Mouse (Mus musculus) limb, embryonic 13.5 days (tissue): ENCODE measurements at regions not wholly inside any gene's neighbourhood (a gene's known extent, or its start where the extent isn't known, plus 50 kb on each side); places are given as distances from the start of the nearest gene placed in this dataset.
"Not testable (repeated sequence)": the region's sequence is repeated elsewhere in the genome, so short reads cannot be mapped to it uniquely, and the experiment has no call there.

ENCODE experiments used
- ATAC-seq: fragments of 200-750 bp; cut with Nextera tagmentation; 2 replicates; pipeline ENCODE4 v1.8.0; 2017; ENCODE audit warnings: low read depth, moderate number of reproducible peaks, moderate TSS enrichment; ENCODE audit not compliant: low FRiP score
- H3K27ac ChIP-seq: fragments of 300-500 bp; sonication (generic); 2 replicates; pipeline ENCODE4 v1.5.1; 2015; ENCODE audit warnings: inconsistent platforms, mild to moderate bottlenecking, moderate library complexity
- H3K27me3 ChIP-seq: fragments of 300-500 bp; sonication (generic); 2 replicates; pipeline ENCODE4 v1.6.1; 2015; ENCODE audit warnings: mild to moderate bottlenecking, inconsistent platforms
- H3K36me3 ChIP-seq: fragments of 300-500 bp; sonication (generic); 2 replicates; pipeline ENCODE4 v1.6.1; 2015; ENCODE audit warnings: inconsistent platforms, mild to moderate bottlenecking, moderate library complexity
- H3K4me1 ChIP-seq: fragments of 300-500 bp; sonication (generic); 2 replicates; pipeline ENCODE4 v1.6.1; 2015; ENCODE audit warnings: inconsistent platforms
- H3K4me2 ChIP-seq: fragments of 300-500 bp; sonication (generic); replicated peaks from 2 replicates; pipeline ENCODE4 v1.6.1; 2015; ENCODE audit warnings: inconsistent platforms, mild to moderate bottlenecking, moderate library complexity
- H3K4me3 ChIP-seq: fragments of 300-500 bp; sonication (generic); 2 replicates; pipeline ENCODE4 v1.5.1; 2015; ENCODE audit warnings: moderate library complexity, mild to moderate bottlenecking, inconsistent platforms
- H3K9ac ChIP-seq: fragments of 300-500 bp; sonication (generic); 2 replicates; pipeline ENCODE4 v1.6.1; 2015; ENCODE audit warnings: mild to moderate bottlenecking, inconsistent platforms
- H3K9me3 ChIP-seq: fragments of 300-500 bp; sonication (generic); 2 replicates; pipeline ENCODE4 v1.6.1; 2016; ENCODE audit warnings: inconsistent platforms
- WGBS: fragments of 180-500 bp; shearing (Covaris S2); methylation state at CpG from one replicate; pipeline ENCODE4 v1.1.7; 2015; 5-methylcytosine and 5-hydroxymethylcytosine counted together

DNA sequence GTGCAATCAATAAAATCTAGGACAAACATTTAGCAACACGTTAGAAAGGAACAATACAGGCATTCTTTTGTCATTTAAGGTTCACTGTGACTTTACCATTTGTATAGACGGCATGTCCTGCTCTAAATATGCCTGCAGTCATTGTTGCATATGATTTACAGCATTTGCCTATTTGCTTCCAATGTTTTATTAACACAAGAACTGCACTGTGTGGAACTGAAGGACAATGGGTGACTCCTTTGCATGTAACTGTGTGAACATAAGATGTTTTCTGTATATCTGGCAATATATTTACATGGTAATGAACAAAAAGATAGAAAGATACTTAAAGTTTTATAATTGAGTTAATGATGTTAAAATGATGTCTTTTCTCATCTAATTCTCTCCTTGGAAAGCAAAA lies 57.1 kb downstream of the Pou4f1 start:
- no peak for ATAC-seq
- no peak overlapping the region for H3K4me2 ChIP-seq
- no peaks in the 10 kb centered on the region for H3K36me3 ChIP-seq
- WGBS, result 19% methylated on average over 2 of the region's 2 CpGs
- no peak overlapping the region for H3K27ac ChIP-seq
- H3K9ac ChIP-seq, result no peak overlapping the region
- H3K4me1 ChIP-seq, result no peaks in the 10 kb centered on the region
- H3K27me3 ChIP-seq, result no peaks in the 10 kb centered on the region
- no peak overlapping the region for H3K4me3 ChIP-seq
- H3K9me3 ChIP-seq, result no peaks in the 10 kb centered on the region

DNA sequence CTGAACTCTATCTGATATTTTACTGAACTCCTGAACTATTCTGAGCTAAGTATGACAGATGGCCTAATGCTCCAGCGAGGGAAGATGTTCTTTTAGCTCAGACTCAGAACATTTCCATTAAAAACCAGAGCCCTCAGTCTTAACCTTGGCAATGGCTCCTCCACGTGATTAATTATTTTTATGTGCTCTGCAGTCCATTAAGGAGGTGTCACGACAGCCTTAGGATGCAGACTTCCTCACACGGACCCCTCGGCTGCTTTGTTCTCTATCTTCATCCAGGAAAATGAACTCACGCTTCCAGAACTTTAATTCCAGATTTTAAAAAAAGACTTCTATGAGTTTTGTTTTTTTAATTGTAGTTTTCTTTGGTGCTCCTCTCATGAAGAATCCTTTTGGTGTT lies 57.5 kb downstream of the Pou4f1 start:
- H3K27me3 ChIP-seq, result no peaks in the 10 kb centered on the region
- no peak overlapping the region for H3K27ac ChIP-seq
- 17% methylated on average over 6 of the region's 6 CpGs for WGBS
- no peak overlapping the region for H3K4me2 ChIP-seq
- no peaks in the 10 kb centered on the region for H3K36me3 ChIP-seq
- H3K9ac ChIP-seq, result no peak overlapping the region
- H3K9me3 ChIP-seq, result no peaks in the 10 kb centered on the region
- no peaks in the 10 kb centered on the region for H3K4me1 ChIP-seq
- H3K4me3 ChIP-seq, result no peak overlapping the region
- no peak for ATAC-seq

DNA sequence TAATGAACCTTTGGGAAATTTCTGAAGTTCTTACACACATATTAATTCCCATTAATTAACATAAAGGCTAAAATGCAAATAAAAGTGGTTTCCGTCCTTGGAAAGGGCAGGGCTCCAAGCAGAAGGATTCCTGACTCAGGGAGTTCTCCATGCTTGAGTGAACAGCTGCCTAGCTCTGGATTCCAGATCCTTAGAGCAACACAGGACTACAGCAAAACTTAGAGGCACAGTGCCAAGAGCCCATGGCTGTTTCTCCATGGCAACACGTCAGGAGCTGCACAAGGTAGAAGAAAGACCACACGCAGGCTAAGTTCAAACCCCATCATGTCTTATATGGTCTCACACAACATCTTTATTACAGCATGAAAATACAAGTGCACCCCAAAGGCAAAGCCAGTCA lies 61.7 kb downstream of the Pou4f1 start:
- no peaks in the 10 kb centered on the region for H3K9me3 ChIP-seq
- no peaks in the 10 kb centered on the region for H3K36me3 ChIP-seq
- peak; percentile 59; the same call in 1 of the 2 replicates for ATAC-seq
- H3K27ac ChIP-seq, result no peak overlapping the region
- no peak overlapping the region for H3K4me3 ChIP-seq
- H3K27me3 ChIP-seq, result no peaks in the 10 kb centered on the region
- H3K4me1 ChIP-seq, result no peaks in the 10 kb centered on the region
- 60% methylated on average over 3 of the region's 3 CpGs for WGBS
- H3K9ac ChIP-seq, result no peak overlapping the region
- H3K4me2 ChIP-seq, result no peak overlapping the region

DNA sequence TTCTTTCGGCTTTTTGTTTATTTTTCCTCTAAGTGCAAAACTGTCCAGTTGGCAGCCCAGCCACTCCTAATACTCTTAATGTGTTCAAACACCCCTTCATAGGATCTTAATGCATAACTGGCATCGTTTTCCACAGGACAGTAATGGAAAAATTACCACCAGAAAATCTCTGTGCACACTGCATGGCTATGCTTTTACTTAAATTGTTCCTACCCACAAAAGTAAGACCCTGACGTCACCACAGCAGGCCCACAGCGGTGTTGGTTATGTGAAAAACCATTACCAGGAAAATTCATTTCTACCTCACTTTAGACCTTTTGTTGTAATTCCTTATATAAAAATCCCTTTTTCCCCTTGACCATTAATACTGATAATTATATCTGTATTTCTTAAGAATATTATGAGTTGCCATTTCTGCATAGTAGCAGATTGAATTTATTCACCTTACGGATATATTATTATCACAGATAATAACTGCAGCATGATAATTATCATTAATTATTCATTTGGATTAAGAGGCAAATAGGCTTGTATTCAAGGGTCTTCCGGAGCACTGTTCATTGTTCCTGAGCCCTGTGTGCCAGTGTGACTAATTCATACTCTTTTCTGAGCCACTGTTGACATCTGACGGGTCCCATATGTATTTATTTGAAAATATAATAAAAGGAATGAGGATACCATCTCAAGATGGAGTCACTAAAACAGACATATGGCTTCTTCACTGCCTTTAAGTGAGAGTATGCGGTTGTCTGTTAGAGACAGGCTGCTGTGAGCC lies 78.3 kb downstream of the Pou4f1 start:
- H3K36me3 ChIP-seq, result no peaks in the 10 kb centered on the region
- 82% methylated on average over 8 of the region's 8 CpGs for WGBS
- no peak overlapping the region for H3K27ac ChIP-seq
- no peaks in the 10 kb centered on the region for H3K4me1 ChIP-seq
- H3K4me2 ChIP-seq, result no peak overlapping the region
- H3K9me3 ChIP-seq, result no peaks in the 10 kb centered on the region
- no peak overlapping the region for H3K4me3 ChIP-seq
- ATAC-seq, result no peak
- no peak overlapping the region for H3K9ac ChIP-seq
- H3K27me3 ChIP-seq, result no peaks in the 10 kb centered on the region

DNA sequence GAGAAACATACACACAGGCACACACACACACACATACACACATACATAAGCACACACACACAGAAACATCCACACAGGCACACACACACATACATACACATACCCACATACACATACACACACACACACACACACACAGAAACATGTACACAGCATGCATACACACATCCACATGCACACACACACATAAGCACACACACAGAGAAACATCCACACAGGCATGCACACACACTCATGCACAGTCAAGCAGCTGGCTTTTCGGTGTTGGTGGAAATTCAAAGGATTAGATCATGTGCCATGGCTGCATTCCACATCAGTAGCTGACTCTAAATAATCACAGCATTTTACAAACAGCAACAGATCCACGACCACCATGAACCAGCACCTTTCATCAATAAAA lies 78.9 kb downstream of the Pou4f1 start:
- Histone ChIP-seq H3K36me3 (no peaks in the 10 kb centered on the region), H3K4me3 (no peak overlapping the region), H3K9me3 (no peaks in the 10 kb centered on the region), H3K27ac (no peak overlapping the region), H3K27me3 (no peaks in the 10 kb centered on the region), H3K9ac (no peak overlapping the region), H3K4me2 (no peak overlapping the region), H3K4me1 (no peaks in the 10 kb centered on the region)
- 55% methylated on average over 2 of the region's 2 CpGs for WGBS
- peak; percentile 40; the same call in 1 of the 2 replicates for ATAC-seq

DNA sequence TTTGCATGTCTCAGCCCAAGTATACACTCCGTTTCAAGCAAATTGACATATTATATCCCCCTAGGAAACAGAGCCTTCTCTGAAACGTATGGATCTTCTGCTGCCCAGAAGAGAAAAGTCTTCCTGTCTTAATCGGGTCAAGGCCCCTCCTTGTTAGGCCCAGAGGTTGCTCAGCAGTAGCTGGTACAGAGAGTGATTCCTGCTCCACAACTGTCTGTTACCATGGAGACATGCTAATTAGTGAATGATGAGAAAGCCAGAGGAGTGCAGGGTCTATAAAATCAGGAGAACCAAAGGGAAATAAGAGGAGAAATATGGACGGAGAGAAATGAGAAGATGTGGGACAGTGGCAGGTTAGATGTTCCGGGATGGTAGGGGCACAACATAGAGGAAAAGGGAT lies 86.8 kb downstream of the Pou4f1 start:
- Histone ChIP-seq H3K4me1 (no peaks in the 10 kb centered on the region), H3K9me3 (no peaks in the 10 kb centered on the region), H3K4me2 (no peak overlapping the region), H3K9ac (no peak overlapping the region), H3K27me3 (no peaks in the 10 kb centered on the region), H3K36me3 (no peaks in the 10 kb centered on the region), H3K27ac (no peak overlapping the region), H3K4me3 (no peak overlapping the region)
- 57% methylated on average over 5 of the region's 5 CpGs for WGBS
- ATAC-seq, result no peak

DNA sequence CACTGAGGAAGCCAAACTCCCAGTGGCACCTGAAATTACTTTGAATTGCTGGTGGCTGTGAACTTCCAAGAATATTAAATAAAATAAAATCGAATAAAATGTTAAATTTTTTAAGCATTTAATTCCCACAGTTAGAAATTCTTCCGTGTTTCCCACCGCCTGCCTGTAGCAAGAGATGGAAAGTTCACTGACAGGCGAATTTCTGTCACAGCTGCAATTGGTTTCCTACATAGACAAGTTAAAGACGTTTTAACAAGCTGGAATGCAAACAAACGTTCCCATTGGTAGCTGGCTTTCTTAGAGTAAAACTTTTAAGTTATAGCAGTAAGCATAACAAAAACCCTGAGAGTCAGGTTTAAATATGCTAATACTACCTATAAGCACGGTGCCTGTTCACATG lies 95.0 kb downstream of the Pou4f1 start:
- Histone ChIP-seq H3K27ac (no peak overlapping the region), H3K4me2 (no peak overlapping the region), H3K9me3 (no peaks in the 10 kb centered on the region), H3K4me3 (no peak overlapping the region), H3K36me3 (no peaks in the 10 kb centered on the region), H3K4me1 (no peaks in the 10 kb centered on the region), H3K9ac (no peak overlapping the region), H3K27me3 (no peaks in the 10 kb centered on the region)
- ATAC-seq, result no peak
- WGBS, result 50% methylated on average over 7 of the region's 7 CpGs

DNA sequence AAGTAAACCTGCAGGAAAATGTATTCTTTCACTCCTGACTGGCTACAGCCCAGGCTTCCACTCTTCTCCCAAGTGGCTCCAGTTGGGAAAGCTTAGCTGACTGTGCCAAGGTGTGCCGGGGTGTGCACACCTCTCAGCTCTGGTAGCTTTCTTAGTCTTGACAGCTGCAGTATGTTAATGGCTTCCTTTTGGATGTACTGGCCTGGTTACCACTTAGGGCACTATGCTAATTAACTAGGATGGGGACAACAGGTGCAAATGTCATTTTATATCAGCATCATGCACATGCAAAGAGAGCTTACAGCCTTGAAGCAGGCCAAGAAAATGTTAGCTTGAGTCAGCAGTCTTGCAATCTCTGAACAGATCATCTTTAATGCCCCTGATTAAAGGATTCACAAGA lies 111.2 kb downstream of the Pou4f1 start:
- Histone ChIP-seq H3K4me1 (no peaks in the 10 kb centered on the region), H3K9me3 (no peaks in the 10 kb centered on the region), H3K4me3 (no peak overlapping the region), H3K27me3 (no peaks in the 10 kb centered on the region), H3K27ac (no peak overlapping the region), H3K9ac (no peak overlapping the region), H3K4me2 (no peak overlapping the region), H3K36me3 (no peaks in the 10 kb centered on the region)
- ATAC-seq, result no peak
- 64% methylated on average over 1 of the region's 1 CpGs for WGBS

DNA sequence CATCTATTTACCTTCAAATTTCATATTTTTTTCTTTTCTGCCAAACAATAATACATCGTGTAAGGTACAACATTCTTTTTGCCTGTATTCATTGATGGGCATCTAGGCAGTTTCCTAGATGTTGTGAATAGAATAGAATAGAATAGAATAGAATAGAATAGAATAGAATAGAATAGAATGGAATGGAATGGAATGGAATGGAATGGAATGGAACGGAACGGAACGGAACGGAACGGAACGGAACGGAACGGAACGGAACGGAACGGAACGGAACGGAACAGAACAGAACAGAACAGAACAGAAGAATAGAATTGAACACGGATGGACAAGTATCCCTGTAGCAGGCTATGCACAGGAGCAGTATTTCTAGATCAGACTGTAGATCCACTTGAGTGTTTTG lies 131.0 kb downstream of the Pou4f1 start:
- not testable (repeated sequence) for H3K27me3 ChIP-seq, H3K9me3 ChIP-seq, H3K4me1 ChIP-seq, H3K36me3 ChIP-seq, H3K9ac ChIP-seq, H3K4me2 ChIP-seq, ATAC-seq, H3K4me3 ChIP-seq, H3K27ac ChIP-seq
- 92% methylated on average over 15 of the region's 15 CpGs for WGBS

DNA sequence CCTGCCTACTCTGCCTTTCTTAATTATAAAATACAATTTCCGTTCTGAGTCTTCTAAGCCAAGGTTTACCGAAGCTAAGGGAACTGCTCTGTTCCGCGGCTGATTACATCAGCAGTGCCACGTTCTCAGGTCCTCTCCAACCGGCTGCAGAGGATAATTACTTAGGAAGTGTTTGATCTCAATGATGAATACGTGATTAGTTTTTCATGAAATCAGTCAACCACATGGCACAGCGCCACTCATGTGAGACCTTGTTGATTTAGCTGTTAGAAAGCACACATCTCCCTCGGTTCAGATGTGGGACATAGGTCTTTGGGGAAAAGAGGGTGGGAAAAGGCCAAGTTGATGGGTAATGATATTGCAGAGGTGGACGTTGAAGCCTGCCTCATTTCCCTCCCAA lies 141.7 kb downstream of the Pou4f1 start:
- Histone ChIP-seq H3K9me3 (no peaks in the 10 kb centered on the region), H3K4me1 (no peaks in the 10 kb centered on the region), H3K27ac (no peak overlapping the region), H3K36me3 (no peaks in the 10 kb centered on the region), H3K4me3 (no peak overlapping the region), H3K27me3 (no peaks in the 10 kb centered on the region), H3K9ac (no peak overlapping the region), H3K4me2 (no peak overlapping the region)
- 70% methylated on average over 10 of the region's 10 CpGs for WGBS
- ATAC-seq, result no peak

DNA sequence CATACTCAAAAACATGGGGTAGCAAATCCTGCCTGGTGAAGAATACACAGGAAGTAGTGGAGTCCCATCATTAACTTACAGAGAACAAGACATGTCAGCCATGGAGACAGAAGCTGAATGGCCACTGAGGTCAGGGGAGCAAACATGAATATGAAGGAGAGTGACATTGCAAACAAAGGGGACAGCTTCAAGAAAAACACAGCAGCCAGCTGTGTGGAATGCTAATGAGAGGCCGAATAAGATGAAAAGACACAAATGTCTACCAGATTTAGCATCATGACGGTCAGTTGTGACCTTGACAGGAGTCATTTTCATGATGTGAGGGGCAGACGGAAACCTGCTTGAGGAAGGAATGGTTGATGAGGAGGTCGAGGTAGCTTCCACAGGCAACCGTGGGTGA lies 167.7 kb downstream of the Pou4f1 start:
- Histone ChIP-seq H3K36me3 (no peaks in the 10 kb centered on the region), H3K4me1 (no peaks in the 10 kb centered on the region), H3K4me3 (no peak overlapping the region), H3K4me2 (no peak overlapping the region), H3K27ac (no peak overlapping the region), H3K9ac (no peak overlapping the region), H3K27me3 (no peaks in the 10 kb centered on the region), H3K9me3 (no peaks in the 10 kb centered on the region)
- 80% methylated on average over 5 of the region's 5 CpGs for WGBS
- no peak for ATAC-seq

DNA sequence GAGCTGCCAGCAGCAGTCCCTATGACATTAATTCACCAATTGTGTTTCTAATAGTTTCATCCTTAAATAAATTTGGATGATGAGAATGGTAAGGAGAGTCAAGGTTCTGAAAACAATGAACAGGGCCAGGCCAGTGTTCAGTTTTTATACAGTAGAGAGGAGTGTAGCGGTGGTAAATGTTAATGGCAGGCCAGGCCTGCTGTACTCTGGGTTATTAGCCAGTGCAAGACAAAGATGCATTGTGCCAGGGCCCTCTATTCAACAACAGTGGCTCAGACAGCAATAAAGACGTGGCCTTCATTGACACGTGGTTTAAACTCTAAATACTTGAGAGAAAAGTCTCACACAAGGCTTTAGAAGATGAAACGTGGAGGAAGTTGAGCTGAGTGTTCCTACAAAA lies 169.5 kb downstream of the Pou4f1 start:
- H3K36me3 ChIP-seq, result no peaks in the 10 kb centered on the region

More for the DNA sequence above, 169.5 kb downstream of the Pou4f1 start:
- H3K4me2 ChIP-seq, result no peak overlapping the region
- WGBS, result 30% methylated on average over 4 of the region's 4 CpGs
- H3K4me3 ChIP-seq, result no peak overlapping the region
- H3K27ac ChIP-seq, result no peak overlapping the region
- no peak overlapping the region for H3K9ac ChIP-seq
- no peaks in the 10 kb centered on the region for H3K27me3 ChIP-seq
- H3K9me3 ChIP-seq, result no peaks in the 10 kb centered on the region
- H3K4me1 ChIP-seq, result no peaks in the 10 kb centered on the region
- ATAC-seq, result no peak
